Mouse (Mus musculus) kidney, postnatal 10 days (tissue): ENCODE data around the gene Camk1g.

ENCODE experiments used
- DNase-seq: peaks from one replicate; pipeline ENCODE4 v3.0.0; 2021; ENCODE audit warnings: mixed read lengths

Camk1g gene

DNA sequence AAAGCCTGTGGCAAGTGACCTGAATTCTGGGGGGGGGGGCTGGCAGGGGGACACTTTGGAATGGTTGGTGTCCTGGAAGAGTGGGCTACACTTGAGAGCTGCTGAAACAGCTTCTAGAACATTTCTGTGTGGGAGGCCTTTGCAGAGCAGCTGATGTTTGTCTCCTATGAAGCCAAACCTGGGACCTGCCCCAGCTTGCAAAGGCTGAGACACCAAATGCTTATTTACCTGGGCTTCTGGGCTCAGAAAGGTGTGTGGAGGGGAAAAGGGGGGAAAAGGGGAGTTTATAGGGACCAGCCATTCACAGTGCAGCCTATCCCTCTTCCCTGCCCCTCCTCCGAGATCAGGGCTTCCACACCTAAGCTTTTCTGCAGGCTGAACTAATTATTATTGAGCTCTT, 70.1 kb downstream of the Camk1g start:
- DNase-seq, result no peak

GRCm38 (mm10) chr1:193298141-193298765, 71.8 kb downstream of the Camk1g start:
- no peak for DNase-seq
